ENCODE assay signal across 15 mouse cellular contexts in the genomic region with DNA sequence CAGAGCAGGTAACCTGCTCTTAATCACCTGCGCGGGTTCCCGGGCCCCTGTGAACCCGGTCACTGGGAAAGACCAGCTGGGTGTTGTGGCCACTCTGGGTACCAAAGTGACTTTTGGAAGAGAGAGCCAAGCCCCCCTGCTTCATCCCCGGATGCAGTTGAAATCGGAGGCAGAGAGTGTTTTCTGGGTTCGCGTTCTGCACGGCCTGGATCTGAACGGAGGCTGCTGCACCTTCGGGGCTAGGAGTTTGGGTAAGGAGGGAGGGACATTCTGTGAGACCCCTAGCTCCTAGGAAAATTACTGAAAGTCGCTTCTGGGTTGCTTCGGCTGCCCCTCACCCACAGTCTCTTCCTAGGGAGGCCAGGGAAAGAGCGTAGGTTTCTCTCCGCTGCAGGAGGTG. TPM values are rescaled to one million over a fixed set of nuclear protein-coding genes. Genes with fewer than 3 reads are reported as not detected.
DNase-seq lines count a peak whose midpoint lies in the region; ATAC-seq and TF ChIP-seq lines count a peak whose summit lies in the region.
"Had no signal": no experiment of that assay in that cellular context is flagged by ENCODE, and none has a peak within 500 bp of the region (broad histone marks: within the 10 kb centered on the region; RNA-seq: fewer than 3 reads in every experiment).

No protein-coding gene starts in this region.

- H3K27ac ChIP-seq in heart, embryonic 15.5 days = no peak overlapping the region
- H3K27ac ChIP-seq in midbrain, embryonic 11.5 days (ENCODE audit: low read depth, low read length) = no peak overlapping the region
- H3K27ac ChIP-seq in midbrain, postnatal 0 days (ENCODE audit: low read depth, low read length) = no peak overlapping the region
- H3K27ac ChIP-seq in intestine, postnatal 0 days (ENCODE audit: low read depth, low read length) = no peak overlapping the region

- ATAC-seq in heart, embryonic 15.5 days (replicated peaks; ENCODE audit: insufficient number of reproducible peaks, insufficient read depth, low FRiP score, low read depth) = no peak
- no peak for ATAC-seq in midbrain, embryonic 11.5 days (ENCODE audit: low FRiP score)
- ATAC-seq in midbrain, postnatal 0 days (ENCODE audit: low FRiP score) = no peak
- no peak for ATAC-seq in intestine, postnatal 0 days
- ATAC-seq: forebrain, embryonic 16.5 days had no signal

- 0 out of 2 replicates have a peak overlapping the region, but pooled peaks have one; percentile 7 for H3K4me3 ChIP-seq in heart, embryonic 15.5 days
- no peak overlapping the region for H3K4me3 ChIP-seq in midbrain, embryonic 11.5 days (ENCODE audit: low read depth, low read length)
- H3K4me3 ChIP-seq in midbrain, postnatal 0 days (ENCODE audit: low read depth, low read length) = no peak overlapping the region
- no peak overlapping the region for H3K4me3 ChIP-seq in intestine, postnatal 0 days (ENCODE audit: low read depth, low read length)

- H3K9ac ChIP-seq in heart, embryonic 15.5 days = no peak overlapping the region
- no peak overlapping the region for H3K9ac ChIP-seq in midbrain, embryonic 11.5 days (ENCODE audit: low read length)
- H3K9ac ChIP-seq in midbrain, postnatal 0 days (replicated peaks; ENCODE audit: low read length, poor library complexity, severe bottlenecking) = no peak overlapping the region
- no peak overlapping the region for H3K9ac ChIP-seq in intestine, postnatal 0 days (ENCODE audit: low read depth, low read length)

- H3K4me2 ChIP-seq in heart, embryonic 15.5 days = no peak overlapping the region
- no peak overlapping the region for H3K4me2 ChIP-seq in midbrain, embryonic 11.5 days
- H3K4me2 ChIP-seq in midbrain, postnatal 0 days (ENCODE audit: low read depth, low read length, poor library complexity, severe bottlenecking) = no peak overlapping the region
- 0 out of 2 replicates have a peak overlapping the region, but pooled peaks have one; percentile 3 for H3K4me2 ChIP-seq in intestine, postnatal 0 days (replicated peaks; ENCODE audit: low read depth)

- no peak for TF ChIP-seq CTCF in midbrain, postnatal 0 days (IDR thresholded peaks at IDR 0.05)
- TF ChIP-seq CTCF in intestine, postnatal 0 days (IDR thresholded peaks at IDR 0.05; ENCODE audit: low read depth) = no peak

- intact Hi-C loops in heart, postnatal 14 days (cut with DNase I) = no loop called here
- intact Hi-C loops in left cerebral cortex, postnatal 4 days (cut with DNase I) = no loop called here

- peaks cover 97% of the 10 kb centered on the region for H3K27me3 ChIP-seq in heart, embryonic 15.5 days
- H3K27me3 ChIP-seq in midbrain, embryonic 11.5 days (ENCODE audit: control insufficient read depth, insufficient read depth, low read length) = peaks cover 99% of the 10 kb centered on the region
- H3K27me3 ChIP-seq in midbrain, postnatal 0 days (ENCODE audit: insufficient read depth, low read length) = peaks cover 82% of the 10 kb centered on the region
- H3K27me3 ChIP-seq in intestine, postnatal 0 days (replicated peaks; ENCODE audit: control insufficient read depth, insufficient read depth, low read length) = peaks cover 82% of the 10 kb centered on the region

- no peak for DNase-seq in heart, postnatal 14 days
- DNase-seq in midbrain, embryonic 11.5 days (ENCODE audit: low spot score, missing footprints) = peak; percentile 92
- no peak for DNase-seq in midbrain, postnatal 0 days (ENCODE audit: low spot score)
- DNase-seq in thymus, postnatal 10 days (ENCODE audit: low spot score in 2 of 2) = no peak
- no peak for DNase-seq in left cerebral cortex, postnatal 4 days
- DNase-seq: cerebellum, adult 9-11 months; gastrocnemius, postnatal 10 days; heart, postnatal 10 days; lung, postnatal 10 days; midbrain, embryonic 14.5 days; thymus, adult 18-20 months had no signal

- WGBS in heart, embryonic 15.5 days = 7% methylated on average over 15 of the region's 15 CpGs
- 1% methylated on average over 15 of the region's 15 CpGs for WGBS in midbrain, embryonic 11.5 days
- 5% methylated on average over 15 of the region's 15 CpGs for WGBS in midbrain, postnatal 0 days
- 39% methylated on average over 15 of the region's 15 CpGs for WGBS in intestine, postnatal 0 days

- peaks cover 6% of the 10 kb centered on the region; the same call in 1 of the 2 replicates for H3K4me1 ChIP-seq in heart, embryonic 15.5 days (replicated peaks)
- H3K4me1 ChIP-seq in midbrain, embryonic 11.5 days (ENCODE audit: control insufficient read depth, insufficient read depth, low read length) = no peaks in the 10 kb centered on the region
- H3K4me1 ChIP-seq in midbrain, postnatal 0 days (ENCODE audit: insufficient read depth, low read length) = no peaks in the 10 kb centered on the region
- no peaks in the 10 kb centered on the region for H3K4me1 ChIP-seq in intestine, postnatal 0 days (replicated peaks; ENCODE audit: control insufficient read depth, insufficient read depth, low read length)

- H3K36me3 ChIP-seq in heart, embryonic 15.5 days = no peaks in the 10 kb centered on the region
- no peaks in the 10 kb centered on the region for H3K36me3 ChIP-seq in midbrain, embryonic 11.5 days (ENCODE audit: control insufficient read depth, insufficient read depth, low read length)
- no peaks in the 10 kb centered on the region for H3K36me3 ChIP-seq in midbrain, postnatal 0 days (ENCODE audit: insufficient read depth, low read length)
- no peaks in the 10 kb centered on the region; the same call in 1 of the 2 replicates for H3K36me3 ChIP-seq in intestine, postnatal 0 days (ENCODE audit: control insufficient read depth, insufficient read depth)

- H3K9me3 ChIP-seq in heart, embryonic 15.5 days (replicated peaks) = no peaks in the 10 kb centered on the region
- H3K9me3 ChIP-seq in midbrain, embryonic 11.5 days (ENCODE audit: control insufficient read depth, low read length) = no peaks in the 10 kb centered on the region
- H3K9me3 ChIP-seq in midbrain, postnatal 0 days (ENCODE audit: low read length) = no peaks in the 10 kb centered on the region
- H3K9me3 ChIP-seq in intestine, postnatal 0 days (ENCODE audit: control insufficient read depth) = no peaks in the 10 kb centered on the region

RNA-seq across cellular contexts. Expression of a gene that starts 7.2 kb away (rescaled TPM):
- polyA plus RNA-seq in heart, embryonic 15.5 days (2015; fragmentation: Nextera tagmentation; extraction: Ambion mirVana) = 10.0 and 11.4 TPM in 2 replicates
- 10 to 100 TPM; 15.1 to 17.8 TPM for total RNA-seq in heart, postnatal 14 days (2021)
- 1.3 and 1.4 TPM in 2 replicates for polyA plus RNA-seq in midbrain, embryonic 11.5 days (2014; fragmentation: Nextera tagmentation; extraction: Ambion mirVana)
- 1.1 and 3.9 TPM in 2 replicates for total RNA-seq in midbrain, postnatal 0 days (2014; rRNA removed)
- polyA plus RNA-seq in midbrain, postnatal 0 days (2015; fragmentation: Nextera tagmentation; extraction: Ambion mirVana) = 2.0 and 4.0 TPM in 2 replicates
- 30.6 and 42.6 TPM in 2 replicates for polyA plus RNA-seq in intestine, postnatal 0 days (2015; fragmentation: Nextera tagmentation; extraction: Ambion mirVana)
- total RNA-seq in left cerebral cortex, postnatal 4 days (2021) = 1 to 10 TPM; 3.7 to 4.4 TPM
- total RNA-seq: neutrophil, adult 5-6 weeks had no signal
